Mouse (Mus musculus): ENCODE measurements at regions not wholly inside any gene's neighbourhood (a gene's known extent, or its start where the extent isn't known, plus 50 kb on each side); places are given as distances from the start of the nearest gene placed in this dataset.
A peak's percentile ranks its signal among the peaks of the same experiment; 100 is the strongest.

- peaks cover 7% of the 10 kb centered on the region; the same call in 1 of the 2 replicates for H3K4me1 ChIP-seq (replicated peaks; ENCODE audit: control insufficient read depth, insufficient read depth, low read length)
- TF ChIP-seq CTCF (IDR thresholded peaks at IDR 0.05; ENCODE audit: low read depth), result no peak
- no peak overlapping the region for H3K27ac ChIP-seq (ENCODE audit: low read depth, low read length)
- H3K4me3 ChIP-seq (ENCODE audit: low read depth, low read length), result no peak overlapping the region
- 66% methylated on average over 4 of the region's 4 CpGs for WGBS
- H3K4me2 ChIP-seq (replicated peaks; ENCODE audit: low read depth), result no peak overlapping the region
- no peaks in the 10 kb centered on the region for H3K36me3 ChIP-seq (ENCODE audit: control insufficient read depth, insufficient read depth)
- H3K27me3 ChIP-seq (replicated peaks; ENCODE audit: control insufficient read depth, insufficient read depth, low read length), result no peaks in the 10 kb centered on the region
- no peak overlapping the region for H3K9ac ChIP-seq (ENCODE audit: low read depth, low read length)
- ATAC-seq, result no peak
- H3K9me3 ChIP-seq (ENCODE audit: control insufficient read depth), result no peaks in the 10 kb centered on the region
These were observed 115.6 kb downstream of the Zfp36l1 start for GRCm38 (mm10) chr12:79997201-79997600.

GRCm38 (mm10) chr12:79995521-79996094, 117.2 kb downstream of the Zfp36l1 start:
- no peak for ATAC-seq
- 93% methylated on average over 4 of the region's 4 CpGs for WGBS
- no peaks in the 10 kb centered on the region for H3K9me3 ChIP-seq (ENCODE audit: control insufficient read depth)
- H3K4me2 ChIP-seq (replicated peaks; ENCODE audit: low read depth), result no peak overlapping the region
- no peak overlapping the region for H3K4me3 ChIP-seq (ENCODE audit: low read depth, low read length)
- no peak overlapping the region for H3K27ac ChIP-seq (ENCODE audit: low read depth, low read length)
- H3K9ac ChIP-seq (ENCODE audit: low read depth, low read length), result no peak overlapping the region
- H3K36me3 ChIP-seq (ENCODE audit: control insufficient read depth, insufficient read depth), result no peaks in the 10 kb centered on the region
- peaks cover 4% of the 10 kb centered on the region; the same call in 1 of the 2 replicates for H3K4me1 ChIP-seq (replicated peaks; ENCODE audit: control insufficient read depth, insufficient read depth, low read length)
- TF ChIP-seq CTCF (IDR thresholded peaks at IDR 0.05; ENCODE audit: low read depth), result no peak
- H3K27me3 ChIP-seq (replicated peaks; ENCODE audit: control insufficient read depth, insufficient read depth, low read length), result no peaks in the 10 kb centered on the region

- Histone ChIP-seq H3K36me3 (ENCODE audit: control insufficient read depth, insufficient read depth) (no peaks in the 10 kb centered on the region), H3K4me3 (ENCODE audit: low read depth, low read length) (no peak overlapping the region), H3K9me3 (ENCODE audit: control insufficient read depth) (no peaks in the 10 kb centered on the region), H3K27ac (ENCODE audit: low read depth, low read length) (peak overlapping the region; percentile 37; the same call in 1 of the 2 replicates), H3K9ac (ENCODE audit: low read depth, low read length) (no peak overlapping the region), H3K4me1 (replicated peaks; ENCODE audit: control insufficient read depth, insufficient read depth, low read length) (peaks cover 4% of the 10 kb centered on the region; the same call in 1 of the 2 replicates), H3K27me3 (replicated peaks; ENCODE audit: control insufficient read depth, insufficient read depth, low read length) (no peaks in the 10 kb centered on the region), H3K4me2 (replicated peaks; ENCODE audit: low read depth) (no peak overlapping the region)
- WGBS, result 42% methylated on average over 5 of the region's 5 CpGs
- no peak for ATAC-seq
- 0 out of 2 replicates have a peak, but pooled peaks have one; percentile 4 for TF ChIP-seq CTCF (IDR thresholded peaks at IDR 0.05; ENCODE audit: low read depth)
These were observed 118.8 kb downstream of the Zfp36l1 start for GRCm38 (mm10) chr12:79993821-79994571.

- H3K27me3 ChIP-seq (replicated peaks; ENCODE audit: control insufficient read depth, insufficient read depth, low read length), result no peaks in the 10 kb centered on the region
- H3K4me2 ChIP-seq (replicated peaks; ENCODE audit: low read depth), result no peak overlapping the region
- ATAC-seq, result no peak
- H3K27ac ChIP-seq (ENCODE audit: low read depth, low read length), result no peak overlapping the region
- no peaks in the 10 kb centered on the region for H3K36me3 ChIP-seq (ENCODE audit: control insufficient read depth, insufficient read depth)
- H3K9ac ChIP-seq (ENCODE audit: low read depth, low read length), result no peak overlapping the region
- no peak for TF ChIP-seq CTCF (IDR thresholded peaks at IDR 0.05; ENCODE audit: low read depth)
- H3K9me3 ChIP-seq (ENCODE audit: control insufficient read depth), result no peaks in the 10 kb centered on the region
- no peak overlapping the region for H3K4me3 ChIP-seq (ENCODE audit: low read depth, low read length)
- peaks cover 4% of the 10 kb centered on the region; the same call in 1 of the 2 replicates for H3K4me1 ChIP-seq (replicated peaks; ENCODE audit: control insufficient read depth, insufficient read depth, low read length)
- 83% methylated on average over 5 of the region's 5 CpGs for WGBS
These were observed 121.5 kb downstream of the Zfp36l1 start for GRCm38 (mm10) chr12:79991279-79991678.

GRCm38 (mm10) chr12:79990751-79991150, 122.1 kb downstream of the Zfp36l1 start:
- Histone ChIP-seq H3K27ac (ENCODE audit: low read depth, low read length) (no peak overlapping the region), H3K36me3 (ENCODE audit: control insufficient read depth, insufficient read depth) (no peaks in the 10 kb centered on the region), H3K4me1 (replicated peaks; ENCODE audit: control insufficient read depth, insufficient read depth, low read length) (peaks cover 4% of the 10 kb centered on the region; the same call in 1 of the 2 replicates), H3K4me2 (replicated peaks; ENCODE audit: low read depth) (no peak overlapping the region), H3K27me3 (replicated peaks; ENCODE audit: control insufficient read depth, insufficient read depth, low read length) (no peaks in the 10 kb centered on the region), H3K4me3 (ENCODE audit: low read depth, low read length) (no peak overlapping the region), H3K9me3 (ENCODE audit: control insufficient read depth) (no peaks in the 10 kb centered on the region), H3K9ac (ENCODE audit: low read depth, low read length) (no peak overlapping the region)
- no peak for TF ChIP-seq CTCF (IDR thresholded peaks at IDR 0.05; ENCODE audit: low read depth)
- ATAC-seq, result no peak
- 84% methylated on average over 4 of the region's 4 CpGs for WGBS

- Histone ChIP-seq H3K27me3 (replicated peaks; ENCODE audit: control insufficient read depth, insufficient read depth, low read length) (no peaks in the 10 kb centered on the region), H3K4me1 (replicated peaks; ENCODE audit: control insufficient read depth, insufficient read depth, low read length) (peaks cover 4% of the 10 kb centered on the region; the same call in 1 of the 2 replicates), H3K36me3 (ENCODE audit: control insufficient read depth, insufficient read depth) (no peaks in the 10 kb centered on the region), H3K9ac (ENCODE audit: low read depth, low read length) (no peak overlapping the region), H3K4me3 (ENCODE audit: low read depth, low read length) (no peak overlapping the region), H3K27ac (ENCODE audit: low read depth, low read length) (no peak overlapping the region), H3K4me2 (replicated peaks; ENCODE audit: low read depth) (no peak overlapping the region), H3K9me3 (ENCODE audit: control insufficient read depth) (no peaks in the 10 kb centered on the region)
- no peak for ATAC-seq
- WGBS, result 47% methylated on average over 9 of the region's 9 CpGs
- peak; percentile 43; the same call in 1 of the 2 replicates for TF ChIP-seq CTCF (IDR thresholded peaks at IDR 0.05; ENCODE audit: low read depth)
These were observed 123.2 kb downstream of the Zfp36l1 start for GRCm38 (mm10) chr12:79989582-79990110.
